ENCODE assay signal across 8 mouse cellular contexts in genomic region chr3:104789312-104789605, GRCm38 (mm10). TPM values are rescaled to one million over a fixed set of nuclear protein-coding genes. Genes with fewer than 3 reads are reported as not detected.
DNase-seq lines count a peak whose midpoint lies in the region; ATAC-seq and TF ChIP-seq lines count a peak whose summit lies in the region.

No protein-coding gene starts in this region.

- 0 out of 2 replicates have a peak, but pooled peaks cover under 1% of the 10 kb centered on the region for H3K27me3 ChIP-seq in heart, embryonic 10.5 days (ENCODE audit: insufficient read depth, poor library complexity, severe bottlenecking)
- H3K27me3 ChIP-seq in hindbrain, embryonic 14.5 days (ENCODE audit: control insufficient read depth, insufficient read depth, low read length), result peaks cover 16% of the 10 kb centered on the region
- peaks cover 60% of the 10 kb centered on the region for H3K27me3 ChIP-seq in midbrain, embryonic 10.5 days (ENCODE audit: low read depth, poor library complexity, severe bottlenecking)

- H3K9ac ChIP-seq in hindbrain, embryonic 14.5 days, result peak overlapping the region; percentile 54

- TF ChIP-seq CTCF in brain, embryonic 14.5 days (IDR thresholded peaks at IDR 0.05; ENCODE audit: borderline replicate concordance, extremely low read depth, insufficient read depth, insufficient read length), result no peak

- peak; percentile 84 for DNase-seq in heart, embryonic 10.5 days (ENCODE audit: low spot score)
- no peak for DNase-seq in heart, adult 9 months (ENCODE audit: low spot score in 2 of 2)
- DNase-seq in brain, embryonic 14.5 days (ENCODE audit: low read depth), result peak; percentile 40
- DNase-seq in hindbrain, embryonic 14.5 days (ENCODE audit: low spot score), result no peak
- no peak for DNase-seq in midbrain, embryonic 10.5 days (ENCODE audit: low spot score)
- DNase-seq in yolk sac, embryonic 10.5 days (ENCODE audit: low spot score), result no peak
- DNase-seq in adrenal gland, postnatal 14 days, result no peak
- no peak for DNase-seq in spleen, postnatal 10 days (ENCODE audit: low spot score in 2 of 2)

- H3K4me2 ChIP-seq in hindbrain, embryonic 14.5 days (replicated peaks), result peak overlapping the region; percentile 94

- TF ChIP-seq POLR2A in brain, embryonic 14.5 days (IDR thresholded peaks at IDR 0.05; ENCODE audit: borderline replicate concordance, extremely low read depth, insufficient read depth, insufficient read length, poor library complexity, severe bottlenecking), result no peak

- peak overlapping the region; percentile 79 for H3K4me3 ChIP-seq in heart, embryonic 10.5 days
- H3K4me3 ChIP-seq in hindbrain, embryonic 14.5 days (replicated peaks; ENCODE audit: low read length), result peak overlapping the region; percentile 52
- peak overlapping the region; percentile 65 for H3K4me3 ChIP-seq in midbrain, embryonic 10.5 days

- peaks cover 44% of the 10 kb centered on the region for H3K36me3 ChIP-seq in heart, embryonic 10.5 days
- no peaks in the 10 kb centered on the region for H3K36me3 ChIP-seq in hindbrain, embryonic 14.5 days (replicated peaks; ENCODE audit: control insufficient read depth, insufficient read depth)
- H3K36me3 ChIP-seq in midbrain, embryonic 10.5 days, result peaks cover 25% of the 10 kb centered on the region

- H3K4me1 ChIP-seq in heart, embryonic 10.5 days, result peaks cover 62% of the 10 kb centered on the region
- 0 out of 2 replicates have a peak, but pooled peaks cover 17% of the 10 kb centered on the region for H3K4me1 ChIP-seq in hindbrain, embryonic 14.5 days (replicated peaks; ENCODE audit: control insufficient read depth, insufficient read depth, low read length)
- H3K4me1 ChIP-seq in midbrain, embryonic 10.5 days, result peaks cover 53% of the 10 kb centered on the region

- no peak; the same call in 1 of the 2 replicates for ATAC-seq in hindbrain, embryonic 14.5 days (ENCODE audit: low FRiP score)

- peak overlapping the region; percentile 90 for H3K27ac ChIP-seq in heart, embryonic 10.5 days
- H3K27ac ChIP-seq in hindbrain, embryonic 14.5 days, result no peak overlapping the region
- peak overlapping the region; percentile 86 for H3K27ac ChIP-seq in midbrain, embryonic 10.5 days (replicated peaks)

- WGBS in heart, embryonic 10.5 days, result under 1% methylated on average over 10 of the region's 10 CpGs
- 2% methylated on average over 10 of the region's 10 CpGs for WGBS in hindbrain, embryonic 14.5 days
- WGBS in midbrain, embryonic 10.5 days, result 2% methylated on average over 10 of the region's 10 CpGs

- no peaks in the 10 kb centered on the region for H3K9me3 ChIP-seq in heart, embryonic 10.5 days
- H3K9me3 ChIP-seq in hindbrain, embryonic 14.5 days (ENCODE audit: control insufficient read depth, low read length), result no peaks in the 10 kb centered on the region
- H3K9me3 ChIP-seq in midbrain, embryonic 10.5 days (replicated peaks), result no peaks in the 10 kb centered on the region

RNA-seq across cellular contexts. Expression of gene Rhoc, which starts 1.1 kb away (rescaled TPM):
- polyA plus RNA-seq in heart, embryonic 10.5 days (2016; fragmentation: Nextera tagmentation; extraction: Ambion mirVana), result 243 and 267 TPM in 2 replicates
- polyA plus RNA-seq in brain, embryonic 14.5 days (2012; rRNA removed), result 33.1 and 40.4 TPM in 2 replicates
- polyA plus RNA-seq in hindbrain, embryonic 14.5 days (2014; fragmentation: Nextera tagmentation; extraction: Ambion mirVana), result 57.7 and 59.6 TPM in 2 replicates
- 87.0 and 89.3 TPM in 2 replicates for polyA plus RNA-seq in midbrain, embryonic 10.5 days (2016; fragmentation: Nextera tagmentation; extraction: Ambion mirVana)
- 136 and 141 TPM in 2 replicates for total RNA-seq in adrenal gland, postnatal 14 days (2021)

RNA-seq across cellular contexts. Expression of gene Fam19a3, which starts 7.6 kb away (rescaled TPM):
- 0.70 and 1.4 TPM in 2 replicates for polyA plus RNA-seq in heart, embryonic 10.5 days (2016; fragmentation: Nextera tagmentation; extraction: Ambion mirVana)
- polyA plus RNA-seq in brain, embryonic 14.5 days (2012; rRNA removed), result 0.12 and 0.26 TPM in 2 replicates
- 0.04 and 0.07 TPM in 2 replicates for polyA plus RNA-seq in hindbrain, embryonic 14.5 days (2014; fragmentation: Nextera tagmentation; extraction: Ambion mirVana)
- polyA plus RNA-seq in midbrain, embryonic 10.5 days (2016; fragmentation: Nextera tagmentation; extraction: Ambion mirVana), result 0.15 TPM in 1 of 2 replicates, not detected in the other
- total RNA-seq in adrenal gland, postnatal 14 days (2021), result 0.90 and 1.9 TPM in 2 replicates

RNA-seq across cellular contexts. Expression of gene Ppm1j, which starts 8.4 kb away (rescaled TPM):
- 19.9 and 44.8 TPM in 2 replicates for polyA plus RNA-seq in heart, embryonic 10.5 days (2016; fragmentation: Nextera tagmentation; extraction: Ambion mirVana)
- polyA plus RNA-seq in brain, embryonic 14.5 days (2012; rRNA removed), result 1.2 and 2.1 TPM in 2 replicates
- 0.59 and 1.3 TPM in 2 replicates for polyA plus RNA-seq in hindbrain, embryonic 14.5 days (2014; fragmentation: Nextera tagmentation; extraction: Ambion mirVana)
- polyA plus RNA-seq in midbrain, embryonic 10.5 days (2016; fragmentation: Nextera tagmentation; extraction: Ambion mirVana), result 1.1 and 1.2 TPM in 2 replicates
- 5.7 and 10.0 TPM in 2 replicates for total RNA-seq in adrenal gland, postnatal 14 days (2021)

RNA-seq across cellular contexts. Expression of gene Mov10, which starts 29.1 kb away (rescaled TPM):
- polyA plus RNA-seq in heart, embryonic 10.5 days (2016; fragmentation: Nextera tagmentation; extraction: Ambion mirVana), result 42.2 and 54.0 TPM in 2 replicates
- polyA plus RNA-seq in brain, embryonic 14.5 days (2012; rRNA removed), result 6.0 and 8.6 TPM in 2 replicates
- 6.8 and 7.8 TPM in 2 replicates for polyA plus RNA-seq in hindbrain, embryonic 14.5 days (2014; fragmentation: Nextera tagmentation; extraction: Ambion mirVana)
- polyA plus RNA-seq in midbrain, embryonic 10.5 days (2016; fragmentation: Nextera tagmentation; extraction: Ambion mirVana), result 12.7 and 13.5 TPM in 2 replicates
- 17.8 and 18.4 TPM in 2 replicates for total RNA-seq in adrenal gland, postnatal 14 days (2021)

Comparison
In these comparisons a context has a peak if more than half of its experiments do, and no peak if none do; other contexts are left out.
1. DNase-seq: peak in heart, embryonic 10.5 days (single experiment) and brain, embryonic 14.5 days (single experiment); none in heart, adult 9 months (0 of 2), hindbrain, embryonic 14.5 days (single experiment), midbrain, embryonic 10.5 days (single experiment), yolk sac, embryonic 10.5 days (single experiment), adrenal gland, postnatal 14 days (single experiment) and spleen, postnatal 10 days (0 of 2).
2. Peak in every context shown above with its lines, with median percentiles within 50 percentile points of each other: H3K4me3 ChIP-seq.